Mouse (Mus musculus): ENCODE results near the gene Dcps.
A peak's percentile ranks its signal among the peaks of the same experiment; 100 is the strongest.

Dcps gene

DNA sequence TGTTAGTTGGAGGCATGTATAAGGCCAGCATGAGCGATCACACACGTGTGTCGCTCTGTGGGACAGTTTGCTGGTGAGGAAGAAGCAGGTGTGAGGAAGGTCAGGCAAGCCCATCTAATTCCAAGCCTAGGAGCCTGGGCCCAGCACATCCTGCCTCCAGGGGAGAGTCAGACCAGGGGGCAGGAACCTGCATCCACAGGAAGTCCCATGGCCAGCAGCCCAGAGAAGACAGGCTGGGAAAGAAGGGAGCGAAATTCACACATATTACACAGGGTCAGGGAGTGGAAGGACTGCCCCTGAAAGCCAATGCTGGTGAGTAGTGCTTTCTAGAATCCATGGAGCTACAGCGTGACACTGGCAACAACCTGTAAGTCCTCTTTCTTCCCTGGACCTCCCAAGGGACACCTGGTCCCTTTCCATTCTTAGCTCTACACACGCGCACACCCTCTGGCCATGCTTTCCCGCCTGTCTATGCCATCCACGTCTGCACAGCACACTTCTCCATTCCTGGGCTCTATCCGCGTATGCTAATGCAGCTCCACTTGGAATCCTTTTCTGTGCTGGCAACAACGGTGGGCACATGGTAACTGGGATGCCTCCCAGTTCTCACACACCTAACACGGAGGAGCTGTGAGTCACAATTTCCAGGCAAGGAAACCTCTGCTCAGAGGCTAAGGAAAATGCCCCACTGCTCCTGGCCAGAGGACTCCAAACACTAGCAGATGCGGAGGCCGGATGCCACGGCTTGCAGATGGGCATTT is 44.0 kb downstream of the Dcps start:
- DNase-seq (ENCODE audit: low spot score in 2 of 2), result peak; percentile 49 to 71

DNA sequence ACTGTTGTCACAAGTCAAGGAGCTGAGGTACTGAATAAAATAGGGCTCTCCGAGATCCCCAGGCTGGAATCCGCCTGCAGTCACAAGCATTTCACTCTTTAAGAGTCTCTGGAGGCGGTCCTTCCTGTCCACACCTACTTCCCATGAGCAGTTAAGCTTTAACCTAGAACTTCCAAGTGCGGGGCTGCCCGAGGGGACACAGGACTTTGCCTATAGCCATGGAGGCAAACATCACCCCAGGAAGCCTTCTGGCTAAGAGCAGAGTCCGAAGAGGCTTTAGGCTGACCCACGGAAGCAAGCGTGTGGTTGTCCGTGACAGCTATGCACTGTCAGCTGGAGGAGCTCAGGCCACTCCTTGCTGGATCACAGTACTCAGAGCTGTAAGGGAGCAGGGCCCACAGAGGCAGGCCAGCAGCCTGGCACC is 46.9 kb downstream of the Dcps start:
- no peak for DNase-seq (ENCODE audit: low spot score in 2 of 2)

- DNase-seq (ENCODE audit: low spot score in 2 of 2), result no peak
Measured at GRCm38 (mm10) chr9:35128564-35128963, 47.3 kb downstream of the Dcps start.

GRCm38 (mm10) chr9:35127561-35127960 is 48.3 kb downstream of the Dcps start:
- no peak for DNase-seq (ENCODE audit: low spot score in 2 of 2)

DNA sequence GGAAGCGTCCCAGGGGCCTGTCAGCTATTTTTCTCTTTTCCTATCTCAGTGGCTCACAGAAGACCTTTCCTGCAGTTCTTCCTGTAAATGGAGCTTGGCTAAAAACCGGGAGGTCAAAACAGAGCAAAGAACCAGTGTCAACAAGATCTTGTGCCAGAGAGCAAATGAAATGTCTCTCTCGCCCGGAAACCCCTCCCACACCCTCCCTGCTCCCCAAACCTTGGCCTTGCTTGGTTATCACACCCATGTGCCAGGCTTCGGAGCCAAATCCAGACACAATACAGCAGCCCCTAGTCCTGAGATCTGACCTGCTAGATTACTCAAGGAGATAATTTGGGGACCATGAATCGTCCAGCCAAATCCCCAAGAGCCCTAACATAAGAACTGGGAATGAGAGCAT is 48.7 kb downstream of the Dcps start:
- no peak for DNase-seq (ENCODE audit: low spot score in 2 of 2)

GRCm38 (mm10) chr9:35124678-35124955 is 51.2 kb downstream of the Dcps start:
- DNase-seq (ENCODE audit: low spot score in 2 of 2), result no peak

- no peak for DNase-seq (ENCODE audit: low spot score in 2 of 2)
Measured at GRCm38 (mm10) chr9:35123804-35124677, 51.8 kb downstream of the Dcps start.

GRCm38 (mm10) chr9:35123456-35123803 is 52.4 kb downstream of the Dcps start:
- no peak for DNase-seq (ENCODE audit: low spot score in 2 of 2)

DNA sequence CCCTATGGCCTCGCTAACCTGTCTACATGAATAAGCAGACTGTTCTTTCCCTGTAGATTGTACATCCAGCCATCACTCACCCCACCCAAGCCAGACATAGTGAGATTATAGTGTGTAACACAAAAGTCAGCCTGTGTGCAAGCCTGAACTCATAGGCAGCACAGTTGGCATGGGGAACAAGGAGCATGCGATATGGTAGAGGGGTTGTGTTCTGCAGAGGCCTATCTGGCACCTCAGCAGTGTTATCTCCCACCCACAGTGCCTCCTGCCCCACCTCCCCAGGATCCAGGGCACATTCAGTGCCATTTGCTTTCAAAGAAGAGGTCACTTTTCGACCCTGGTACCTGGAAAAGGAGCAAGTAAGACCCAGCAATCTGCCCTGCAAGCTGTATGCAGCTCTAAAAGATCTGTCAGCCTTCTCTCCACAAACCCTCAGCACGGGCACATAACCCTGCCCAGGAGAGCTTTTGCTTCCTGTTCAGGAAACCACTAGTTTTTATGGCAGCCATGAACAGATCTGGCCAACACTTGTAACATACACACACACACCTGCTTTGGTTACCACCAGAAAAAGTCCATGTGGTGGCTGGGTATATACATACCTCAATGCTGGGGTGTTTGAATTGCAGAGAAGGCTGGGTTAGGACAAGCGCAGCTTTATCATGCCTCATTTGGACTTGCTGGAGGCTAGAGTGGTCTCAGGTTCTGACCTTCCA is 53.2 kb downstream of the Dcps start:
- DNase-seq (ENCODE audit: low spot score in 2 of 2), result no peak

DNA sequence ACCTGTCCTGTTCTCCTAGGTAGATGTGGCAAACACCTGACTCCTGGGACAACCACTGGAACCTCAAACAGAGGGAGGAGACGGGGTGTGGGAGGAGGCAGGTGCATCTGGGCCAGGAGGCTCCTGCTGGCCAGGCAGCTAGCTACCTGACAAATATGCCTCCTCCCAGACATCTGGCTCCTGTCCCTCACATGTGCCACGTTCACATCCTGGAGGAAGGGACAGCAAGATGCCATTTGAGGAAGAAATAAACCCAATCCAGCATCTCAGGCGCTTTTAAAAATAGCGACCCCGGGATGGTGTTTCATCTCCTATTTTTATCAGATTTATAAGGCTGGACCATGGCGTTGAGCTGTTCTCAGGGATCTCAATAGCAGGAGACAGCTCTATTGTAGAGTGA is 56.7 kb downstream of the Dcps start, which contains the start of gene St3gal4:
St3gal4 (minus strand) TSS at position 101 of the 400 bp plus-strand sequence.
- no peak for DNase-seq (ENCODE audit: low spot score in 2 of 2)

GRCm38 (mm10) chr9:35118563-35118962 is 57.3 kb downstream of the Dcps start:
- DNase-seq (ENCODE audit: low spot score in 2 of 2), result no peak

DNA sequence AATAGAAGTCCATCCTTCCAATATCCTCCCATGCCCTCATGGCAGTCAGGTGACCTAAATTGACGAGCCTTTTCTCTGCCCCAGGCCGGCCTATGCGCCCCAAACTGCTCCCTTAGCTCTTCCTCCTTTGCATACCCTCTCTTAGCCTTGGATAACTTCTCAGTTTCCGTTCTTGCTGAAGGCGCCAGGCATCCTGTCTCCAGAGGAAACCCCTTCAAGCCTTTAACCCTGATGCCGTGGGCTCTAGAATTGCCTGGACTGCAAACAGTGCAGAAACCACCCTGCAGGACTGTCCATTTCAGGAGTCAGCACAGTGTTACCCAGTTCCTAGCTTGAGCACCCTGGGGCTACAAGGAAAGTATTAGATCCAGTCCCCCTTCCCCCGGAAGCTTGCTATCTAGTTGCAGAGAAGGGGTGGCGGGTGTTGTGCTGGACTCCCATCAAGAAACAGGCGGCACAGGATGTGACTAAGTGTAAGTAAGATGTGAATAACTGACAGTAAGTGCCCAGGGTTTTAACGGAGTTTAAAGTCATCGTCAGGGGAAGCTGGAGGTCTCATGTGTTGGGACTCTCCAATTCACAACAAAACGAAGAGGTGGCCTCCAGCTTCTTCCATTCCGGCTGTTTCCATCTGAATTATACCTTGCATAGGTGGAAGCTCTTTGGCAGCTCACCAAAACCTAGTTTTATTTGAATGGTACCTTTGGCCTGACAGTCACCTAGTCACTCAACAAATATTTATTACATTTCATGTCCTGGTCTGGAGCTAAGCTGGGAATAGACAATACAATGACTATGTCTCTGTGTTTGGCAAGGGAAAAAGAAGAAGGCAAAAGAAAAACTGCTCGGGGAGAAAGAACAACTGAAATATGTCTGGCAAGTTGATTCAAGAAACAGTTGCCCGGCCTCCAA is 58.2 kb downstream of the Dcps start:
- no peak for DNase-seq (ENCODE audit: low spot score in 2 of 2)

DNA sequence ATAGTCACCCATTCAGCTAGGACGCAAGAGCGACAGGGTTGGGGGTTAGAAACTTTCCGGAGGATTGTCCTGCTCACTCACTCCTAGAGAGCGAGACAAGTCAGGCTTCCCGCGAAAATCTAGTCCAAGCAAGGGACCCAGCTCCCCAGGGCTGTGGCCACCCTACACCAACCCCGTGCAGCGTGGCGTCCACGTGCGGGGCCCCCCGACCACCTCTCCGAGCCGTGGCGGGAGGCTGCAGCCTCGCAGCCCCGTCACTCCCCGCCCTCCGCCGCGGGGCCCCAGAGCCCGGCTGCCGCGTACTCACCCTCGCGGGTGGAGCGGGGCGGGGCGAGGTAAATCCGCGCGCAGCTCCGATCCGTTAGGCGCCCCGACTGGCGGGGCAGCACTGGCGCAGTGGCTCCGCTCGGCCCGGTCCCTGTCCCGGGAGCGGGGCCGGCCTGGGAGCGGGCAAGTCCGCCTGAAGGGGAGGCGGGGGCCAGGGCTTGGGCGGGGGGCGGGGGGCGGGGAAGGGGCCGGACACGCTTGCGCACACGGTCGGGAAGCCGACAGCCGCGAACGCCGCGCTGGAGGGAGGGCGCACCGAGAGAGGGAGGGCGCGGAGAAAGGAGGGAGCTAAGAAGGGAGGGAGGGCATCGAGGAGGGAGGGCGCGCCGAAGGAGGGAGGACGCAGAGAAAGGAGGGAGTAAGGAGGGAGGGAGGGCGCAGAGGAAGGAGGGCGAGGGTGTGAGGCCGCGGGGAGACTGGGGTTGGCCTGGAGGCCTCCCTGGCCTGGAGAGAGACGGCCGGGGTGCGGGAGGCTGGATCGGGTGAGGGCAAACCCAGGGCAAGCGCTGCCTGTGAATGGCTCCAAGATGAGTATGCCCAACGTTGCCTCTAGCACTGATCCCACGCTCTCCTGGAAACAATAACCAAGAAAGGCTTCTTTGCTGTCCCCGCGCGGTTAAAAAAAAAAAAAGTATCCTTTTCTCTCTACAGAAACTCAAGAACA is 59.2 kb downstream of the Dcps start:
- DNase-seq (ENCODE audit: low spot score in 2 of 2), result peak; percentile 59 to 67

DNA sequence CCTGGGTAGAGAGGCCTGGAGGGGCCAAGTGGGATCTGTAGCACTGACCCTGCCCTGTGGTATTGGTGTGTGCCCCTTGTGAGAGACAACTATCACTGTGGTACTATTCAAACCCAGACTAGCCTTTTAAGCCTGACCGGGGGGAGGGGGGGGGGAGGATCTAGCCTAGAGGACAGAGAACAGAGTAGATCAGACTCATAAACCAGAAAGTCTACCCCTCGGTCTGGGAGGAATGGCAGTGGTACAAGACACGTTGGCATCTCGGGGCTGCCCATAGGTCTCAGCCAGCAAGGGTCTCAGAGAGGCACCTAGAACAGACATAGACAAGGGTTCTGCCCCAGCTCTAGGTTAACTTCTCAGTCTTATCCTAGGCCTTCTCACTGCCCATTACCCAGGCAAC is 60.1 kb downstream of the Dcps start:
- DNase-seq (ENCODE audit: low spot score in 2 of 2), result no peak

DNA sequence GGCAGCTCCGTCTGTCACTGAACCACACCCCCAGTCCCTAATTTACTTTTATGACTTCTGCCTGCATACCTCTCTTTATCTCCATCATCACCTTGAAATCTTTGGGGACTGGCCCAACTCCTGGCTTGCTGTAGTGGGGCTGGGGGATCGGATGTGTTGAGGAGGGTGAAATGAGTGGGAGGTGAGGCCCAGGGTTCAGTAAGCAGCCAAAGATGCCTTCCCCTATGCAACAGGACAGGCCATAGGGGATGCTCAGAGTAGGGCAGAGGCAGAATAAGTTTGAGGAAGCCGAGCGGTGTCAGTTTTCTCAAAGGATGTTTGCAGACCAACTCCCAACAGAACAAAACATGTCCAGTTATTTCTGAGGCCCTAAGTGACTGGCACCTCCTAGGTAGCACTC is 60.6 kb downstream of the Dcps start:
- DNase-seq (ENCODE audit: low spot score in 2 of 2), result no peak

DNA sequence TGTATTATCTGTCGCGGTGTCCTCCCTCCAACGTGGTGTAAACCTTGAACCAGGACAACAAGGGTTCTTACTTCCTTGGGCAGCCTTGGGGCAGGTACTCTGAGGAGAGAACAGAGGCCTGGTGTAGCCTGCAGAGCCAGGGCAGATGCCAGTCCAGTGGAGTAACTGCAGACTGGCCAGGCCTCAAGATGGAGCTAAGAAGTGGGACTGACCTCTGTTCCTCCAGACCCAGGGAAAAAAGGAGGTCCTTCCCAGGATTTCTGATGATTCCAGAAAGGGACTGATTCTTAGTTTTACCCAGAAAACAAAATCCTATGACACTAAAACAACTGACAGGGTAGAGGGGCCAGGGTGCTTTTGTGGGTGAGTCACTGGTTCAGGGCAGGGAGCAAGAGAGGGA is 61.6 kb downstream of the Dcps start:
- no peak for DNase-seq (ENCODE audit: low spot score in 2 of 2)

GRCm38 (mm10) chr9:35111941-35112595 is 63.8 kb downstream of the Dcps start:
- DNase-seq (ENCODE audit: low spot score in 2 of 2), result no peak

DNA sequence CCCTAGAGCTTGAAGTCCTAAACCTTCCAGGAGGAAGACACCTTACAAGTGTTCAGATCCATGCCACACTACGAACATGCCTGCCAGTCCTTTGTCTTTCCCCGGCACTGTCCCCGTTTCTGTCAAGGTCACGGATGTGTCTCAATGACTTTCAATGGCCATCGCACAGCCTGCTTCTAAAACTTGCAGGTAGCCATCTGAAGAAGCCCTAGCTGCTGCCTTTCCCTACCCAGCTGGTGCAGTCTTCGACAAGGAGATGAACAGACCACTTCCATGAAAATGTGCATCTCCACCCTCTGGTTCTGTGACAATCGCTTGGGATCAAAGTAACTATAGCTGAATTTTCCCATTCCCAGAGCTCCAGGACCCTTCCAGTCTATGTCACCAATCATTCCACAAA is 64.4 kb downstream of the Dcps start:
- DNase-seq (ENCODE audit: low spot score in 2 of 2), result no peak

DNA sequence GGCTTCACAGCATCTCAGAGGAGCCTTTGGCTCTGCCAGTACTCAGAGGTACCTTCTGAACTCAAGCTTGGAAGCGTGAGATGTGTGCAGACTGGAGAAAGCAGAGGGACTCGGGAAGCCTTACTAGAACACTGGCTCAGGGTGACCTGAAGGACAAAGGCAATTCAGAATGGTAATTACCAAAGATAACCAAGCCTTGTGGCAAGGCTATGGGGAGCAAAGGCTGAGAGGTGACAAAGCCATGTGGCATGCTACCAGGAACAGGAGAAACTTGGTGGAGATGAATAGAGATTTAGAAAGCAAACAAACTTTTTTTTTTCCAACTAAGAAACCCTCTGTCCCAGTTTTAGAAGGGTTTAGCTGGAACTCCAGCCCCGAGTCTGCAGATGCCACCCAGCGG is 65.3 kb downstream of the Dcps start:
- no peak for DNase-seq (ENCODE audit: low spot score in 2 of 2)

DNA sequence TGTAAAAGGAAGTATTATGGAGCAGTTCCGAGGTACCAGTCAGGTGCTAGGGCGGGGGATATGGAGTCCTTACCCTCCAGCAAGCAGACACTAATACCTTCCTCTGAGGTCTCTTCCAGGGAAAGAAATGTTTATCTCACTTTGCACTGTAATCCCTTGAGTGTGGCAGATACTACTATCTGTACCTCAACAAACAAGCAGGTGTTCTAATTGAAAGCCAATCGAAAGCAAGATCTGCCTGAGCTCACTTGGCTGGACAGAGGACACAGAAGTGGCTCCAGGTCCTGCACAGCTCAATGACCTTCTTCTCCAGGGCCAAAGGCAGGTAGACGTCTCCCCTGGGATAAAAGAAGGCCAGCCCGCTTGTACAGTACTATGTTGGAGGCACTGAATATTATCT is 65.8 kb downstream of the Dcps start:
- DNase-seq (ENCODE audit: low spot score in 2 of 2), result no peak

All from frontal cortex, postnatal 36 days (tissue).